Mouse (Mus musculus): ENCODE measurements at regions not wholly inside any gene's neighbourhood (a gene's known extent, or its start where the extent isn't known, plus 50 kb on each side); places are given as distances from the start of the nearest gene placed in this dataset.

DNA sequence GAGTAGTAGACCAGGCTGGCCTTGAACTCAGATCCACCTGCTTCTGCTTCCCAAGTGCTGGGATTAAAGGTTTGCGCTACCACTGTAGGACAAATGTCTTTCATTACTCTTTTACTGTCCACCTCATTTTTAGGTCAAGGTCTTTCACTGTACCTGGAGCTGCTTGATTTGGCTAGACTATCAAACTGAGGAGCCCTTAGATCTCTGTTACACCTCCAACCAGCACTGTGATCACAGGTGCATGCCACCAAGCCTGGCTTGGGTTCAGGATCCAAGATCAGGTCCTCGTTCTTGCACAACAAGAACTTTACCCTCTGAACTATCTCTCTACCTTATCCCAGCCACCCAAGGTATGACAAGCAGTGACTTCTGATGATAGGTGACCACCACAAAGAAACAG, 80.5 kb upstream of the Npvf start:
- TF ChIP-seq CTCF (conservative IDR thresholded peaks at IDR 0.05 in 1 of 2, IDR thresholded peaks at IDR 0.05 in 1 of 2; ENCODE audit: low read depth in 2 of 2, low read length in 2 of 2) = no peak
- TF ChIP-seq RAD21 (IDR thresholded peaks at IDR 0.05; ENCODE audit: low read depth, low read length) = no peak
- TF ChIP-seq ZKSCAN1 (IDR thresholded peaks at IDR 0.05; ENCODE audit: borderline replicate concordance, low read depth, low read length) = no peak
- no peak for TF ChIP-seq POLR2A (IDR thresholded peaks at IDR 0.05; ENCODE audit: low read depth, low read length)
- TF ChIP-seq HCFC1 (IDR thresholded peaks at IDR 0.05; ENCODE audit: low read depth, low read length) = no peak
- TF ChIP-seq SMC3 (IDR thresholded peaks at IDR 0.05; ENCODE audit: low read depth, low read length) = no peak
- TF ChIP-seq PAX5 (IDR thresholded peaks at IDR 0.05; ENCODE audit: low read length) = no peak
- TF ChIP-seq ETS1 (conservative IDR thresholded peaks at IDR 0.05; ENCODE audit: low read depth, low read length) = no peak
- no peak for TF ChIP-seq NRF1 (IDR thresholded peaks at IDR 0.05; ENCODE audit: low read depth, low read length)
- no peak for TF ChIP-seq ZC3H11A (IDR thresholded peaks at IDR 0.05; ENCODE audit: low read depth, low read length)
- no peak for TF ChIP-seq EP300 (IDR thresholded peaks at IDR 0.05; ENCODE audit: low read length)
- no peak for TF ChIP-seq MXI1 (IDR thresholded peaks at IDR 0.05; ENCODE audit: low read depth, low read length)
